Mouse (Mus musculus) midbrain, embryonic 16.5 days (tissue): ENCODE data around the gene Olfr1276. TPM values are rescaled to one million over a fixed set of nuclear protein-coding genes. Genes with fewer than 3 reads are reported as not detected.

Experiments used
- ATAC-seq: fragments of 200-750 bp; cut with Nextera tagmentation; 2 replicates; pipeline ENCODE4 v1.8.0; 2017; ENCODE audit warnings: moderate TSS enrichment
- H3K27ac ChIP-seq: fragments of 300-500 bp; sonication (generic); 2 replicates; pipeline ENCODE4 v1.5.1; 2014; ENCODE audit warnings: mild to moderate bottlenecking, low read length, mixed read lengths
- H3K27me3 ChIP-seq: fragments of 300-500 bp; sonication (generic); 2 replicates; pipeline ENCODE4 v1.6.1; 2014; ENCODE audit warnings: low read depth, low read length, mixed read lengths; ENCODE audit not compliant: control insufficient read depth, insufficient read depth
- H3K36me3 ChIP-seq: fragments of 300-500 bp; sonication (generic); 2 replicates; pipeline ENCODE4 v1.6.1; 2014; ENCODE audit warnings: mild to moderate bottlenecking, low read length, moderate library complexity, mixed read lengths; ENCODE audit not compliant: control insufficient read depth, insufficient read depth
- H3K4me1 ChIP-seq: fragments of 300-500 bp; sonication (generic); 2 replicates; pipeline ENCODE4 v1.6.1; 2014; ENCODE audit warnings: mild to moderate bottlenecking, low read length, mixed read lengths; ENCODE audit not compliant: control insufficient read depth, insufficient read depth
- H3K4me2 ChIP-seq: fragments of 300-500 bp; sonication (generic); 2 replicates; pipeline ENCODE4 v1.6.1; 2014; ENCODE audit warnings: mild to moderate bottlenecking, low read length, mixed read lengths
- H3K4me3 ChIP-seq: fragments of 300-500 bp; sonication (generic); 2 replicates; pipeline ENCODE4 v1.5.1; 2014; ENCODE audit warnings: low read depth, mild to moderate bottlenecking, low read length, moderate library complexity, mixed read lengths
- H3K9ac ChIP-seq: fragments of 300-500 bp; sonication (generic); 2 replicates; pipeline ENCODE4 v1.6.1; 2014; ENCODE audit warnings: low read depth, low read length, mixed read lengths
- H3K9me3 ChIP-seq: fragments of 300-500 bp; sonication (generic); replicated peaks from 2 replicates; pipeline ENCODE4 v1.6.1; 2014; ENCODE audit warnings: mild to moderate bottlenecking, low read length, mixed read lengths; ENCODE audit not compliant: control insufficient read depth, poor library complexity, severe bottlenecking
- WGBS: fragments of 180-500 bp; shearing (Covaris S2); extraction: QIAGEN DNeasy Blood & Tissue Kit; methylation state at CpG from one replicate; pipeline ENCODE4 v1.1.7; 2014; 5-methylcytosine and 5-hydroxymethylcytosine counted together
- polyA plus RNA-seq: library from polyadenylated mRNA; unstranded; fragments of >200 nt; fragmentation: Nextera tagmentation; extraction: Ambion mirVana; gene quantifications from 2 replicates; pipeline ENCODE4 v1.2.1, GENCODE M21; 2015

The Olfr1276 gene
- not detected in 2 replicates for polyA plus RNA-seq

GRCm38 (mm10) chr2:111254216-111254615 is at the start of gene Olfr1276:
Gene Olfr1276, plus strand, starts transcription at chr2:111254516.
- Histone ChIP-seq H3K4me1 (no peaks in the 10 kb centered on the region), H3K4me2 (no peak within 1 kb of the TSS), H3K27me3 (no peaks in the 10 kb centered on the region), H3K27ac (no peak within 1 kb of the TSS), H3K36me3 (no peaks in the 10 kb centered on the region), H3K9me3 (no peaks in the 10 kb centered on the region), H3K4me3 (no peak within 1 kb of the TSS), H3K9ac (no peak within 1 kb of the TSS)
- ATAC-seq = no peak

DNA sequence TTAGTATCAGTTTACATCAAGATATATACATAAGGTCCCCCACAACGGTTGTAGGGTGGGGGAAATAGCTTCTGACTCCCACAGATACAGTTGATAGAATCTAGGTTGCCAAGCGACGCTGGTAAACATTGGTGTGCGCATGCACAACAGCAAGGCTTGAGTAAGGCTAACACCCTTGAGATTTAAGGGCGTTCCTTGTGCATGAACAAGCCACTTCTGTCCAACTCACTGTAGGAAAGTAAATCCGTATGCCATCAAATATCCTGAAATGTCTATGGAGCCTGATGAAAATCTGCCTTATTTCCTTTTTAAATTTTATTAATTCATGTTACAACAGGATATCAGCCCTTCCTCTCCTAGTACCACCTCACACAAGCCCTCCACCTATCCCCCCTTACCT is 24.8 kb upstream of the Olfr1276 start, which contains the start of gene 4930430A15Rik:
Gene 4930430A15Rik (minus strand): TSS at position 101 of the 400 bp plus-strand sequence.
- WGBS = 90% methylated on average over 6 of the region's 6 CpGs
- Histone ChIP-seq H3K9ac (no peak within 1 kb of the TSS), H3K9me3 (no peaks in the 10 kb centered on the region), H3K4me2 (no peak within 1 kb of the TSS), H3K27me3 (no peaks in the 10 kb centered on the region), H3K4me1 (no peaks in the 10 kb centered on the region), H3K4me3 (no peak within 1 kb of the TSS), H3K27ac (no peak within 1 kb of the TSS), H3K36me3 (no peaks in the 10 kb centered on the region)
- no peak for ATAC-seq

DNA sequence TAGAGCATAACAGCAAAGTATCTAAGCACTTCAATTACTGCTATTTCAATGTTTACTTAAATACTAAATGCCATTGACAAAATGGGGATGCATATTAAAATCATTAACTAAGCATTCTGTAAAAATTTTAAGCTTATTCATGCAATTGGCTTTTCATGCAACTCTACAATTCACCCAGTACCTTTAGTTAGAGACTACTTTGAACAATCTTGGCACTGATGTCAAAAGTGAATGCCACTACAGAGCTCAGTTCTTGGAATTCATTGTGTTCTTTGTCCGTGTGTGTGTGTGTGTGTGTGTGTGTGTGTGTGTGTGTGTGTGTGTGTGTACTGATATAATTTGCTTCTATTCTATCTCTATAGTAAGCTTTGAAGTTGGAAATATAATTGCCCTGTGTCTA is 19.1 kb upstream of the Olfr1276 start, which contains the start of gene Olfr1275:
Gene Olfr1275 (minus strand): TSS at position 101 of the 400 bp plus-strand sequence.
- ATAC-seq = no peak
- no peak within 1 kb of the TSS for H3K4me2 ChIP-seq
- H3K4me1 ChIP-seq = no peaks in the 10 kb centered on the region
- H3K4me3 ChIP-seq = no peak within 1 kb of the TSS
- no peaks in the 10 kb centered on the region for H3K27me3 ChIP-seq
- 78% methylated on average over 1 of the region's 1 CpGs for WGBS
- H3K9me3 ChIP-seq = no peaks in the 10 kb centered on the region
- no peak within 1 kb of the TSS for H3K9ac ChIP-seq
- no peak within 1 kb of the TSS for H3K27ac ChIP-seq
- no peaks in the 10 kb centered on the region for H3K36me3 ChIP-seq

- Histone ChIP-seq H3K36me3 (no peaks in the 10 kb centered on the region), H3K9me3 (no peaks in the 10 kb centered on the region), H3K9ac (no peak within 1 kb of the TSS), H3K27me3 (no peaks in the 10 kb centered on the region), H3K4me3 (no peak within 1 kb of the TSS), H3K4me1 (no peaks in the 10 kb centered on the region), H3K4me2 (no peak within 1 kb of the TSS), H3K27ac (no peak within 1 kb of the TSS)
- WGBS = 86% methylated on average over 2 of the region's 2 CpGs
- ATAC-seq = no peak
Observed at GRCm38 (mm10) chr2:111274006-111274405, 19.7 kb downstream of the Olfr1276 start, which contains the start of gene Olfr1277. Gene Olfr1277, minus strand, starts transcription at chr2:111274106.

- Histone ChIP-seq H3K27ac (no peak within 1 kb of the TSS), H3K36me3 (no peaks in the 10 kb centered on the region), H3K4me3 (no peak within 1 kb of the TSS), H3K4me1 (no peaks in the 10 kb centered on the region), H3K9me3 (no peaks in the 10 kb centered on the region), H3K27me3 (no peaks in the 10 kb centered on the region), H3K9ac (no peak within 1 kb of the TSS), H3K4me2 (no peak within 1 kb of the TSS)
- no peak for ATAC-seq
Observed at GRCm38 (mm10) chr2:111289836-111290235, 35.5 kb downstream of the Olfr1276 start, which contains the start of gene Olfr1278. Gene Olfr1278, plus strand, starts transcription at chr2:111290136.

- Histone ChIP-seq H3K4me1 (no peaks in the 10 kb centered on the region), H3K36me3 (no peaks in the 10 kb centered on the region), H3K9me3 (0 out of 2 replicates have a peak, but pooled peaks cover 3% of the 10 kb centered on the region), H3K27me3 (no peaks in the 10 kb centered on the region), H3K4me2 (no peak overlapping the region), H3K4me3 (no peak overlapping the region), H3K9ac (no peak overlapping the region), H3K27ac (no peak overlapping the region)
- no peak for ATAC-seq
Observed at GRCm38 (mm10) chr2:111298541-111298940, 44.2 kb downstream of the Olfr1276 start.

DNA sequence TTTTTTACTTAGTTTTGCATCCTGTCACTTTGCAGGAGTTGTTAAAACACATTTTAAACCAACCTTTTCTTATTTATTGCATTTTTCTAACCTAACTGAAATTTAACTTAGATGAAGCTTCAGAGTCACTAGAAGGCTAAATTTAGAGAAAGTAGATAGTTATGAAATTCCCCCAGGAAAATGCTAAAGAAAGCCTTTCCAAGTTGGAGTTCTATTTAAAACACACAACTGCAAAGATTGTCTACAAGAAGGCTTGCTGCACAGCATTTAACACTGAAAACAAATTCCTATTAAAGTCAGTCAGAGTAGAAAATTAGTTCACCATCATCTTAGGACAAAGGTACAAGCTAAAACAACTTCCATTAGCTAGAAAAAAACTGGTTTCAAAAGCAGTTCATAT is 46.1 kb downstream of the Olfr1276 start, which contains the start of gene Olfr1279:
Gene Olfr1279 (plus strand): TSS at position 262 of the 400 bp plus-strand sequence.
- Histone ChIP-seq H3K4me1 (no peaks in the 10 kb centered on the region), H3K9me3 (0 out of 2 replicates have a peak, but pooled peaks cover 3% of the 10 kb centered on the region), H3K4me2 (no peak within 1 kb of the TSS), H3K27ac (no peak within 1 kb of the TSS), H3K36me3 (no peaks in the 10 kb centered on the region), H3K9ac (no peak within 1 kb of the TSS), H3K27me3 (no peaks in the 10 kb centered on the region), H3K4me3 (no peak within 1 kb of the TSS)
- no peak for ATAC-seq

Other genes with a start within 250 kb of the Olfr1276 start
- gene Gm13941, start 148.5 kb upstream of the Olfr1276 start, polyA plus RNA-seq = not detected in 2 replicates
- gene Gm15130, start 101.6 kb upstream of the Olfr1276 start, polyA plus RNA-seq = not detected in 2 replicates
- not detected in 2 replicates for gene 4930430A15Rik, start 24.9 kb upstream of the Olfr1276 start, polyA plus RNA-seq
- gene Olfr1275, start 19.2 kb upstream of the Olfr1276 start, polyA plus RNA-seq = not detected in 2 replicates
- gene Olfr1277, start 19.6 kb downstream of the Olfr1276 start, polyA plus RNA-seq = not detected in 2 replicates
- gene Olfr1278, start 35.6 kb downstream of the Olfr1276 start, polyA plus RNA-seq = not detected in 2 replicates
- not detected in 2 replicates for gene Olfr1279, start 46.1 kb downstream of the Olfr1276 start, polyA plus RNA-seq
- gene Olfr1280, start 59.5 kb downstream of the Olfr1276 start, polyA plus RNA-seq = not detected in 2 replicates
- gene Olfr1281, start 72.0 kb downstream of the Olfr1276 start, polyA plus RNA-seq = not detected in 2 replicates
- not detected in 2 replicates for gene Olfr1282, start 81.6 kb downstream of the Olfr1276 start, polyA plus RNA-seq
- not detected in 2 replicates for gene Olfr1283, start 112.3 kb downstream of the Olfr1276 start, polyA plus RNA-seq
- not detected in 2 replicates for gene Olfr1284, start 121.0 kb downstream of the Olfr1276 start, polyA plus RNA-seq
- gene Olfr1286, start 168.6 kb downstream of the Olfr1276 start, polyA plus RNA-seq = not detected in 2 replicates
- not detected in 2 replicates for gene Olfr1287, start 194.6 kb downstream of the Olfr1276 start, polyA plus RNA-seq
- not detected in 2 replicates for gene Olfr1288, start 219.6 kb downstream of the Olfr1276 start, polyA plus RNA-seq
- gene Olfr1289, start 226.3 kb downstream of the Olfr1276 start, polyA plus RNA-seq = not detected in 2 replicates
- gene Olfr1290, start 239.3 kb downstream of the Olfr1276 start, polyA plus RNA-seq = not detected in 2 replicates
- not detected in 2 replicates for gene Olfr1291-ps1, start 242.7 kb downstream of the Olfr1276 start, polyA plus RNA-seq